Mouse (Mus musculus) ovary, postnatal 14 days (tissue): ENCODE data around the gene Atn1.
"Not testable (repeated sequence)": the region's sequence is repeated elsewhere in the genome, so short reads cannot be mapped to it uniquely, and the experiment has no call there.

Experiments
- DNase-seq: peaks from one replicate; pipeline ENCODE4 v3.0.0; 2022; ENCODE audit warnings: low spot score

The Atn1 gene

DNA sequence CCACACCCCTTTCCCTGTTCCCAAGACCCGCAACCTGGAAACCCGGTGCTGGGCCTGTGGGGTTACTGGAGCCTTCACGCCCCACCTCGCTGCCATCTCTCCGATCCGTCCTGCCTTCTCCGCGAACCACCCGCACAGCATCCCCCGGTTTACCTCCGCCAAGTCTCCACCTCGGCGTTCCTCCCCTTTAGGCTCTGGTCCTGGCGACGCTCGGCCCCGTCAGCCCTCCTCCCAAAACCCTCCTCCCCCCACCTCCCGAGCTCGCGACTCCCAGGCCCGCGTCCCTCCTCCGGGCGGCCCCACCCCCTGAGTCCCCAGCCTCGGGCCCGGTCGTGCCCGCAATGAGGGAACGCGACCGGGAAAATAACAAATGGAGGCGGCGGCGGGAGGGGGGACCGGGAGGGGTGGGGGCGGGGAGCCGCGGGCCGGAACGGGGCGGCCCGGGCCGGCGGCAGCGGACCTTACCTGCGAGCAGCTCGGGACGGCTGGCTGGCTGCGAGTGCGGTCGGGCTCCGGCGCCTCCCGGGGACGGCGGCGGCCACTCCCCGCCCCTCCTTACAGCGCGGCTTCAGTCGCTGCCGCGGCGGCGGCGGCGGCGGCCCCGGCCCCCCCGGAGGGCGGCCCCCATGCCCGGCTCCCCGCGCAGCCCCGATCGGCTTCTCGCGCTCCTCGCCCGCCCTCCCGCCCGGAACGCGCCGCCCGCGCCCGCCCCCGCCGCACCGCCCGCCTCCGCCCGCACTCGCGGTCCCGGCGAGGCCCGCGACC is at the start of gene Atn1, which contains the start of gene Gm45234:
Atn1 (minus strand) TSS at position 694 of the 765 bp plus-strand sequence.
Gm45234 (minus strand) TSS at position 191 of the 765 bp plus-strand sequence.
- no peak for DNase-seq

DNA sequence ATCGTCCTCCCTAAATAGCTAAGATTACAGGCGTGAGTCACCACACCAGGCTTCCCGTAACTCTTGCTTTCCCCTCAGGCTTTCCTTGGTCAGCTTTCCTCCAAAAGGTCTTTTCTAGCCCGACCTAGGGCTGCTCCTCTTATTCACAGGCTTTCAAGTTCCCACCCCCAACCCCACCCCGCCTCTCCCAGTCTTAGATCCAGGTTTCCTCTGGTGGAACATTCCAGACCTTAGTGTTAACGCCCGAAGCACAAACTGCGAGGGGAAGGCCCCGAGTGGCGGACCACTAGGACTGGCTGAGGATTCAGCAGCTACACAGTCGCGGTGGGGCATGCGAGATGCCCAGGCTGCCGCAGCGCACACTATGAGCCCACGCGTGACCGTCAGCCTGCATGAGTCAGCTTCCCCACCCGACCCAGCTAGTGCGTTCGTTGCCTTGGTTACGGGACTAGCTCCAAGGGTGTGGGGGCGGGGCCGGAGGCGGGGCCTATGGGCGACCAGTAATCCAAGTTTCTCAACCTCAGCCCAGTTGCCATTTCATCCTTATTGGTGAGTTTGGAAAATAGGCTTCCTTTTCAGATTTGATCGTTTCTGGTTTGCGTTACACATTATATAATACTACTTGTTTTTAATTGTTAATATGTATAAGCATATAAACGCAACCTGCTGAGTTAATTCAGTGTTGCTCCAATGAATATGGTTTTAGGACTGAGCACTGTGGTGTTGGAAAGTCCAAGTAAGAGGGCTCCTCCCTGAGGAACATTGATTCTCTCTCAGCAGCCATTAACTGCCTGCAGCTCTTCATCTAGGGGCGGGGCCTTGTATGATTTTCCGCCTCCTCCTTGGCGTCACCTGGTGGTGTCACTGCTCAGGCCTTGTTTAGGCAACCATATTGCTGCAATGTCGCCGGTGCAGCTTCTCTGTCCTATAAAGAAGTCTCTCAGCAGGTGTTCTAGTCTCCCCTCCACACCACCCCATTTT is 49.3 kb upstream of the Atn1 start:
- peak; percentile 92 for DNase-seq

DNA sequence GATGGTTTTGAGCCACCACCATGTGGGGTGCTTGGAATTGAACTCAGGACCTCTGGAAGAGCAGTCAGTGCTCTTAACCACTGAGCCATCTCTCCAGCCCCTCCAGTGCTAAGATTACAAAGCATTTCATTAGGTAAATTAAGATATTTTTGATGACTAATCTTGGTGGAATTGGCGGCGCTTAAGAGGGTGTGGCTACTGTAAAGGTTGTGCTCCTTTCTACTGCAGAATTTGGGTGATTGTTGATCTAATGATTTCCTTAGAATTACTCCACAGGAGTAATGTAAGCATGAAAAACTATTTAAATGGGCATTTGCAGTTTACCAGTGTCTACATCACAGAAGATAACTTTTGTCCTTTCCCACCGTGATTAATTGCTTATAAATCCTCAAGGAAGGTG is 48.0 kb upstream of the Atn1 start:
- no peak for DNase-seq

DNA sequence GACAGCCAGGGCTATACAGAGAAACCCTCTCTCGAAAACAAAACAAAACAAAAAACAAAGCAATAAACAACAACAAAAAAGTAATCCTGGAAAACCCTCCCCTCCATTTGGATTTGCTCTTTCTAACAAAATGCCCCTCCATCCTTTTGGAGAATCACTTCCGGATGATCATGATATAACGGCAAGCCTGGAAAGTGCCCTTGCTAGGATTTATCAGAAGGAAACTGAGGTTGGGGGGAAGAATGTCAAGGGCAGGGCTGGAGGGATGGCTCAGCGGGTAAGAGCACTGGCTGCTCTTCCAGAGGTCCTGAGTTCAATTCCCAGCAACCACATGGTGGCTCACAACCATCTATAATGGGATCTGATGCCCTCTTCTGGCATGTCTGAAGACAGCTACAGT is 47.4 kb upstream of the Atn1 start:
- DNase-seq = not testable (repeated sequence)

DNA sequence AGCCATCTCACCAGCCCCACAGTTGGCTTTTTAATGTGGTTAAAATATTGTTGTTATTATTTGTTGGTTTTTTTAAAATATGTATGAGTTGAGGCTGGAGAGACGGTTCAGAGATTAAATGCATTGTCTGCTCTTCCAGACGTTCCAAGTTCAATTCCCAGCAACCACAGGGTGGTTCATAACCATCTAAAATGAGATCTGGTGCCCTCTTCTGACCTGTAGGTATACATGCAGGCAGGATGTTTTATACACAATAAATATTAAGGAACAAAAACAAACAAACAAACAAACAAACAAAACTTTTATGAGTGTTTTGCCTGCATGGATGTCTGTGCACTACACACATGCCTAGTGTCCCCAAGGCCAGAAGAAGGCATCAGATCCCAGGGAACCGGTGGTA is 46.7 kb upstream of the Atn1 start:
- no peak for DNase-seq

DNA sequence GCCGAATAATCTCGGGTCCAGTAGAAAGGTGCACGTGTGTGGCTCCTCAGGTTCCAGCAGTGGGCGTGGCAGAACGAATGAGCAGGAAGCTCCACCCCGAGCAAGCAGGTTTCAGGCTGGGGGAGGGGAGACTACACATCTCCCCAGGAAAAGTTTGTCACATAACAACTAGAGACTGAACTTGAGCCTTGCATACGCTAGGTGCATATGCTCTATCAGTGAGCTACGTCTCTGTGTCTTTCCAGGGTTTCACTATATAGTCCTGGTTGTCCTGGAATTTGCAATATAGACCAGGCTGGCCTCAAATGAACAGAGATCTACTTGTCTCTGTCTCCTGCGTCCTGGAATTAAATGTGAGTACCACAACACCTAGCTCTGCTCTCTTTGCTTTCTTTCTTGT is 46.1 kb upstream of the Atn1 start:
- not testable (repeated sequence) for DNase-seq

DNA sequence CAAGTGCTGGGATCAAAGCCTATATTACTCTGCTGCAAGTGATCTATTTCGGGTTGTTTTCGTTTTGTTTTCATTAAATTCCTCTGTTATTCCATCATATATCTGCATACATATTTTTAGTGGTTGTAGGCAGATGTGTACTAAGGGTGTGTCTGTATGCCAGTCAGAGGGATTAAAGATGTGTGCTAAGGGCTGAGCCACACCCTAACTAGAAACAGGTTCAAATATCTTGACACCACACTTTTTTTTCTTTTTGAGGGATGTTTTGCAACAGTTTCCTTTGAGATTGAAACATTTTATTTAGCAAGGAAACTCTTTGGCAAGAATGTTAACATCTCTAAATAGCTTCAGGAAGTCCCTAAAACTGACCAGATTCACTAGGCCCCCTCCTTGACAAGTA is 39.9 kb upstream of the Atn1 start:
- DNase-seq = no peak

DNA sequence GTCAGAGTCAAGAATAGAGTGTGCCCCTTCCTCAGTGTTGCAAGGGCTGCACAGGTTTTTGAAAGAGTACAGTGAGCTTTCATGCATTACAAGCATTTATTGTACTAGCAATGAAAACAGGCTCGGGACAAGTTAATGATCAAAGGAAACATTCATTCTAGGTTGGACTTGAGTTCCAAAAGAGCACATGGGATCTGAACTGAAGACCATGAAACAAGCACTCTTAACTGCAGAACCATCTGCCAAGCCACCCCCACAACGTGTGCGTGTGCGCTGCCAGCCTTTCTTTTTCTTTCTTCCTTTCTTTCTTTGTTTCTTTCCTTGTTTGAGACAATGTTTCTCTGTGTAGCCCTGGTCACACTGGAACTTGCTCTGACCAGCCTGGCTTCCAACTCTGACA is 39.5 kb upstream of the Atn1 start:
- no peak for DNase-seq

DNA sequence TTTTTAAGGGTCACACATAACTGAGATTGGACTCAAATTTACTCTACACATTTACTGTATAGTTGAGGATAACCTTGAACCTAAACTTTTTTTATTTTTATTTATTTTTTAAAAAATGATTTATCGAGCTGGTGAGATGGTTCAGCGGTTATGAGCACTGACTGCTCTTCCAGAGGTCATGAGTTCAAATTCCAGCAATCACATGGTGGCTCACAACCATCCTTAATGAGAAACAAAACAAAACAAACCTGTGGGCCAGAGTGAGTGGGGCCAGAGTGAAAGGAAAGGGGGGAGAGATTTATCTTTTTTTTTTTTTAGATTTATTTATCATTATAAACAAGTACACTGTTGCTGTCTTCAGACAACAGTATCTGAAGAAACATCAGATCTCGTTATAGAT is 35.6 kb upstream of the Atn1 start:
- no peak for DNase-seq

DNA sequence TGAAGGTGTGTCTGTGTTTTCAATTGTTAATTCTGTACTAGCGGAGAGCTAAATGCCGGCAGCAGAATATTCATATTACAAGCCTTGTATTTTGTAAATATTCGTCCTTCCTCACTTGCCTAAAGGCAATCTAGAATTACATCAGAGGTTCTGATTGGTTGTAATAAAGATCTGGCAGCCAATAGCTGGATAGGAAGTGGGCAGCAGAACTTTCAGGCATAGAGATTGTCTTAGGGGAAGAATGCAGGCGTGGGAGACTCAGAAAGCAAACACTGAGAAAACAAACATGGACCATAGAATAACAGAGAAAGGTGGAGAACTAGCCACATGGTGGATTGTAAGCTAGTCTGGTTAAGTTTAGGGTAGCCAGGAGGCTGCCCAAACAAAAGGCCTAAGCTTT is 33.8 kb upstream of the Atn1 start:
- no peak for DNase-seq

DNA sequence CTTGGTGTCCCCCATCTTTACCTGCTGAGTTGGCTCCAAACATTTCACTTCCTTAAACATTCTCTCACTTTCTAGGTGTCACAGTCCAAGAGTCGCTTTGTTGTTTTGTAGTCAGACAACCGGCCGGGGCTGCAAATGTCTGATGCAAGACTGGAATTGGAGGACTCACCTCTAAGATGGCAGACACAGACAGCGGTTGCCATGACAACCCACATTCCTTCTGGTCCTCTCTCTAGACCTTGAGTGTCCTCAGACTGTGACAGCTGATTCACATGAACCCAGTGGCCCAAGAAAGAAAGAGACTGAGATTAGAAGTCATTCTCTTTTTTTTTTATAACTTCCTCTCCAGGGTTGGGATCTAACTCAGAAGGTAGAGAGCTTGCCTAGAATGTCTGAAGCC is 33.2 kb upstream of the Atn1 start:
- DNase-seq = no peak

DNA sequence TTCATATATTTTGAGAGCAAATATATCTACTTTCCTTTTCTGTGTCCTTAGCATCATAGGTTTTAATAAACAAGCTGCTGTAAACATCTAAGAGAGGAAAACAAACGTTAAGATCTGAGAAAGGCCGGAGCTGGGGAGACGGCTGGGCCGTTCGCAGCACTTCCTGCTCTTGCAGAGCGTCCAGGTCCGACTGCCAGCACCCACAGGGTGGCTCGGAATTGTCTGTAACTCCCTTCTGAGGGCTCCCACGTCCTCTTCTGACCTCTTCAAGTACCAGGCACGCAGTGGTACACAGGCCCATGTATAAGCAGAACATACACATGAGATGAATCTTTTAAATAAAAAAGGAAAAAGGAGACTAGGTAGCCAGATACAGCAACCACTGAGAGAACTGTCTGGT is 31.4 kb upstream of the Atn1 start:
- DNase-seq = no peak

DNA sequence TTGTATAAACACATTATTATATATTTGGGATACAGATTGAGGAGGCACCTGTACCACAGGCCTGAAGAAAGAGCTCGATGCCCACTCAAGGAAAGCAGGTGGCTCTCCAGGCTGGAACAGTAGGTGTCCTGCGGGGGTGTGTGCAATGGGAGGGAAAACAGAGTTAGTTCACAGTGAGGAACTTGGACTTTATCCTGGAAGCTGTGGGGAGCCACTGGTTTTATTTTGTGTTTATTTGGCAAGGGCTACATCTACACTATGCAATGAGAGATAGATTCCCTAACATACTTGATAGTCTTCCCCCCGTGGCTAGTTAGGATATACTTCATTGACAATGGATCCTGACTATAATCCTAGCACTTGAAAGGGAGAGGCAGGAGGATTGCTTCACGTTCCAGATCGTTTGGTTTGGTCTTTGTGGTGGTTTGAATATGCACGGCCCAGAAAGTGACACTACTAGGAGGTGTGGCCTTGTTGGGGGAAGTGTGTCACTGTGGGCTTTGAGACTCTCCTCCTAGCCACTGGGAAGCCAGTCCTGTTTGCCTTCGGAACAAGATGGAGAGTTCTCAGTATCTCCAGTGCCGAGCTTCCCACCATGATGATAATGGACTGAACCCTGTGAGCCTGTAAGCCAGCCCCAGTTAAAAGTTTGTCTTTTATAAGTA is 30.6 kb upstream of the Atn1 start:
- no peak for DNase-seq

DNA sequence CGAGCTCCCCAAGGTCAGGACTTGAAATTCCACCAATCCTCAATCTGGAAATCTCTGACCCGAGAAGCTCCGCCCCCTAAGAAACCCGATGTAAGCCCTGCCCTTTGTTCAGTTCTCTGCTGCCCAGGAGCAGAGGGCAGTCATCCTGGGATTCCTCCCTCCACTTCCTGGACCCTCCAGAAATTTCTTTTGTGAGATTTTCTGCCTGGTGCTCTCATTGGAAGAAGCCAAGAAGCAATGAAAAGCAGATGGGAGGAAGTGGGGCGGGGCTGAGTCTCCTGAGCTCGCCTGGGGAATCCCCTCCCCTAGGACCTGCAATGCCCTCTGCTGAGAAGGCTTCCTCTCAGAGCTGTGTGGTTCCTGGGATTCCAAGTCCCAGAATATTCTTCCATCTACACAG is 26.1 kb upstream of the Atn1 start:
- DNase-seq = peak; percentile 25

DNA sequence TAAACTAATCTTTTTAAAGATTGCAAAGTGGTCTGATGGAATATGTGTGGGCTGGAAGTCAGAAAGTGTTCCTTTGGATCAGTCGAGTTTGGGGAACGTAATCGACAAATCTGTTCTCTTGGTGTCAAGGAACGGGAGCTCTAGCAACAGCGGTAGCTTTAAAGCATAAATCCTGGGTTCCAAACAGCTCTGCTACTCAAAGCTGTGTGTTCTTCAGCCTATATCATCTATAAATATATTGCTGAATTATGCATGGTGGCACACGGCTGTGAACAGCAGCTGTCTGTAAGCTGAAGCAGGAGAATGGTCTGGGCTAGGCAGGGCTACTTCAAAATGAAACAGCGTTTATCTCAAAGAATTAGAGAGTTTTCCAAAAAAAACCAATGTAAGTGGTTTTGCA is 24.6 kb upstream of the Atn1 start:
- DNase-seq = no peak

DNA sequence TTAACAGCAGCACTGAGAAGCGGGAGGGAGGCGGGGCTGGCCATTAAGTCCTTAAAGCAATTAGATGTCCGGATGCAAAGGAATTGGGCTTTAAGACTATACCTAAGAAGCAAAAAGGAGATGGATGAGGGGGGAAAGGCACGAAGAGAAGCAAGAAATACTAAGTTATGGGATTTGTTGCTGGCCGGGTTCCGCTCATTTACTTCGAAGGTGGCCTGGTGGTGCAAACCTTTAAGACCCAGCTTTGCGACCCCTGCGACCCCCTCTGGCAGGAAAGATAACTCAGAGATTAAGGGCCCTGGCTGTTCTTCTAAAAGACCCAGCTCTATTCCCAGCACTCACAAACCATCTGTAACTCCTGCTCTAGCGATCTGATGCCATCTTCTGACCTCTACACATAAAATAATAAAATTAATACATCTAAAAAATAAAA is 23.7 kb upstream of the Atn1 start:
- no peak for DNase-seq

DNA sequence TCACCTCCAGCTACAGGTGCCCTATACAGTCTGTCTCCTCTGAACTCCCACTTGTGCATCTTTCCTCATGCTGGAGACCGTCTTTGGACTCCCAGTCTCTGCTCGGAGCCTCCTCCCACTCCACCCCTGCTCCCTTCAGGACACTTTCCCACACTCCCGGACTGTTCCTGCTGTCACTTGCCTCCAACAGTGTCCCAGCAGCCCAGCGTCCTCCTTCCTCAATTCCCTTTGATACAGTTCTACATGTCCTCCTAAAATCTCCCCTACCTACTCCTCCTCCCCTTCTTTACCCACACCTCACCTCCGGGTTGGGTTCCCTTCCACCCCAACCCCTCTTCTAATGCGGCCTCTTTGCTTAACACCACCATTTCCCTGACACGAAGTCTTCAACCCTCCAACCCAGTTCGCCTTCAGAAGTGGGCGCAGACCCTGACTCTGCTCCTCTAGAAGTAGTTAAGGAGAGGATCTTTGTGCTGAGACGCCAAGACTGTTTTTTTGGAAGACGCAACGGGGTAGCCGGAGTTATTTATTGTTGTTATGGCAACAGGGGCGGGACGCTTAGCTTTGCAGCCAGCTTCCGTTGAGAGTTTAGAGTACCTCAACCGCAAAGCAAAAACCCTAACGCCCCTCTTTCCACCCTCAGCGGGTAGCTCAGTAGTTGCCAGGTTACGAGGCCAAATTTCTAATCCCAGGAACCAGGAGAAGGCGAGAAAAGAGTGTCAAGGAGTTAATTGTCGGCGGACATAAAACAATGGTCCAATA is 23.1 kb upstream of the Atn1 start, which contains the start of gene Lrrc23:
Lrrc23 (minus strand) TSS at position 506 of the 762 bp plus-strand sequence.
- peak; percentile 42 for DNase-seq

DNA sequence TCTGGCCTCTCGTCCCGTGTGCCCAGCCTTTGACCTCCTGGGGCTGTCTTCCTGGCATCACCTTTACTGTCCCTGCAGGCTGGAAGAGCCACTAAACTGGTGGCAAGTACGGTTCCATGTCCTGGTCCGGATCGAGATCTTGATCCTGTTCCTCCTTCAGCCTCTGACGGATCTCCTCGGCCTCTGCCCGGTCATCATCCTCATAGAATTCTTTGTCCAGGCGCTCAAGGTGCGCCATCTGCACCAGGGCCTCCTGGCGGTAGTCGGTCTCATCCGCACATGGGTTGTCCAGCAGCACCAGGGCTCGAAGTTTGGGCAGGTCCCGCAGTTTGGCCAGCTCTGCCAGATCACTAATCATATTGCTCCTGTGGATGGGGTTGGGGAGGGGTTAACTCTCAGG is 14.2 kb upstream of the Atn1 start:
- DNase-seq = no peak

DNA sequence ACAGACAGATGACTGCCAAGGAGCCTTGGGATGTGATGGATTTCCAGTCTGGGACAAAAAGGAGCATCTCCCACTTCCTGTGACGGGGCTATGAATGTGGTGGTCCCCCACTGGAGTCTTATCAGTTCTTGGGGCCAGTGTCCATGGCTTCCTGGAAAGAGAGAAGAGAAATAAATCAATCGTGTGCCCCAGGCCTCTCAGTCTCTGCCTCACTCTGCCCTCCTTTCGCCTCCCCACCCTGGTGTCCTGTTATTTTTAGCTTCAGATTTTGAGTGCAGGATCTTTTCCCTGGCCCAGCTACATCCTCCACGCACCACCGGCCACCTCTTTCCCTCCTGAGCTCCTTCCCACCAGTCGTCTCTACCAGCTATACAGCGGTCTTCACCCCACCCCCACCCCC is 13.7 kb upstream of the Atn1 start:
- DNase-seq = no peak

DNA sequence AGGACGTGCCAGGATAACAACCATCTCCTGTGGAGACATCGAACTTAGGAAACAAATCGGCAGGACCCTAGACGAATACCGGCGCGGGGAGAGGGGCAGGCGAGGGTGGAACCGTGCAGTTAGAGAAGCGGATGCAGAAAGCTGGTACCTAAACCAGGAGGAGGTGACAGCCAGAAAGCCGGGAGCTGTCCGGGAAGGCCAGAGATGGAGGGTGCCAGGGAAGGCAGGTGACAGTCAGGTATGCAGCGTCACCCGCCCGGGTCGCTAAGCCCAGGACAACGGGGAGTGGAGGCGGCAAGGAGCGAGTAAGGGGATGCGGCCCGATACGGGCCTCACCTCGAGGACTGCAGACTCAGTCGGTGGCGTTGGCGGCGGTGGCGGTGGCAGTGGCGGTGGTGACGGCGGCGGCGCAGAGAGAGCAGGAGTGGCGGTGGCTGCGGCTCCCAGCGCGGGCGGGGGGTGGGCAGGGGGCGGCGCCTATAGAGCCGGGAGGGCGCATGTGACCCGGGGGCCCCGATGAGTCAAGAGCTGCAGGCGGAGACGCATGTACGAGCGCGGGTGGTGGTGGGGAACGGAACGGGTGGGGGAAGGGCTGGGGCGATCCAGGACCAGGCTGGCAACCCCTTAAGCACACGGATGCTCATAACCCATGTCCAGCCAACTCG is 12.9 kb upstream of the Atn1 start, which contains the start of gene Eno2:
Eno2 (minus strand) TSS at position 573 of the 665 bp plus-strand sequence.
- DNase-seq = peak; percentile 27

DNA sequence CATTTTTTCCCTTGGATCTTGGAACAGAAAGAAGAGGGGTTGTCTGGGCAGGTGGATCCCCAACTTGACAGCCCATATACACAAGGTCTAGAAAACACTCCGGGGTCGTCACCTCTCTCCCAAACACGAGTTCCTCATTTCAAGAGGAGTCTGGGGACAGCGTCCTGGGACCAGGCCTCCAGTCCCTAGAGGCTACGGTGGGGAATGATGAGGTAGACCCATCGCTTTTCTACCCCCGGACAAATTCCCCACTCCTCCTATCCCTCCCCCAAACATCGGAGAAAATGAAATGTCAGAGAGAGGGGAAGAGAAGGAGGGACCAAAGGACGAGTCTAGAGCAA is 12.3 kb upstream of the Atn1 start:
- DNase-seq = no peak
